ENCODE assay signal across 21 mouse cellular contexts in the genomic region with DNA sequence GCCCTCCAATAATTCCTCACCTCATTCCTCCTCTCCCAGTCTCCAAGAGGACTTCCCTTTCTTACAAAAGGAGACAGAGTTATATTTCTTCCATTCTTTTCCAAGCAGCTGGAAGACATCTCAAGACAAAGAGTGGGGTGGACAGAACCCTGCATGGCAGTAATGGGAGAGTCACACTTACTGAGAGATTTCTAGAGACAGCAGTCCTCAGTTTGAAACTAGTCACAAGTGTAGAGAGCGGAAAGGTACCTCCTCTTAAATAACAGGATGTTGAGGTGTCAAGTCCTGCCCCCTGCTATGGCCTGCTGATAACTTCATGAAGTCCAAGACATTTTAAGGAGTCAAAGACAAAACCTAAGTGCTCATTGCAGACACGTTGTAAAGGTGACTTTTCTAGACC.
DNase-seq lines count a peak whose midpoint lies in the region; ATAC-seq lines count a peak whose summit lies in the region.
"Had no signal": no experiment of that assay in that cellular context is flagged by ENCODE, and none has a peak within 500 bp of the region (broad histone marks: within the 10 kb centered on the region; RNA-seq: fewer than 3 reads in every experiment).

No protein-coding gene starts in this region.

- H3K27me3 ChIP-seq in kidney, embryonic 15.5 days = no peaks in the 10 kb centered on the region
- H3K27me3 ChIP-seq in limb, embryonic 11.5 days (ENCODE audit: control insufficient read depth, insufficient read depth, low read length) = no peaks in the 10 kb centered on the region
- H3K27me3 ChIP-seq: embryonic facial prominence, embryonic 12.5 days; forebrain, embryonic 13.5 days; forebrain, embryonic 15.5 days; Patski had no signal

- H3K27ac ChIP-seq in kidney, embryonic 15.5 days = no peak overlapping the region
- no peak overlapping the region for H3K27ac ChIP-seq in limb, embryonic 11.5 days (replicated peaks; ENCODE audit: low read depth, low read length)
- H3K27ac ChIP-seq: embryonic facial prominence, embryonic 10.5 days; embryonic facial prominence, embryonic 12.5 days; forebrain, embryonic 13.5 days; forebrain, embryonic 15.5 days had no signal

- H3K4me2 ChIP-seq in kidney, embryonic 15.5 days = no peak overlapping the region
- H3K4me2 ChIP-seq in limb, embryonic 11.5 days (ENCODE audit: low read depth, severe bottlenecking) = no peak overlapping the region
- H3K4me2 ChIP-seq: embryonic facial prominence, embryonic 12.5 days; forebrain, embryonic 13.5 days; forebrain, embryonic 15.5 days had no signal

- H3K4me1 ChIP-seq in kidney, embryonic 15.5 days = no peaks in the 10 kb centered on the region
- H3K4me1 ChIP-seq in limb, embryonic 11.5 days (ENCODE audit: control insufficient read depth, insufficient read depth, low read length) = no peaks in the 10 kb centered on the region
- H3K4me1 ChIP-seq: embryonic facial prominence, embryonic 10.5 days; embryonic facial prominence, embryonic 12.5 days; forebrain, embryonic 13.5 days; forebrain, embryonic 15.5 days had no signal

- no peak for DNase-seq in kidney, postnatal 14 days
- peak; percentile 36 for DNase-seq in forelimb bud, embryonic 11.5 days (ENCODE audit: low read depth, low spot score)
- DNase-seq in hindlimb bud, embryonic 11.5 days (ENCODE audit: extremely low spot score, low read depth, low spot score) = peak; percentile 20
- DNase-seq in limb, embryonic 11.5 days (ENCODE audit: low spot score) = peak; percentile 22
- DNase-seq in spleen, postnatal 10 days (ENCODE audit: low spot score in 2 of 2) = no peak
- DNase-seq in Muller cell, postnatal 12 days (ENCODE audit: inconsistent ontology term) = no peak
- DNase-seq: adrenal gland, adult 8-10 months; adrenal gland, postnatal 14 days; adrenal gland, postnatal 36 days; cerebellum, adult 11-12 months; cerebellum, adult 8-10 months; cerebellum, postnatal 10 days; cerebellum, postnatal 25 days; forebrain, postnatal 0 days had no signal

- WGBS in kidney, embryonic 15.5 days = 24% methylated on average over 2 of the region's 2 CpGs
- 26% methylated on average over 2 of the region's 2 CpGs for WGBS in limb, embryonic 11.5 days

- H3K4me3 ChIP-seq in kidney, embryonic 15.5 days (replicated peaks) = no peak overlapping the region
- H3K4me3 ChIP-seq in limb, embryonic 11.5 days (ENCODE audit: low read depth, low read length) = no peak overlapping the region
- H3K4me3 ChIP-seq: embryonic facial prominence, embryonic 10.5 days; embryonic facial prominence, embryonic 12.5 days; forebrain, embryonic 13.5 days; forebrain, embryonic 15.5 days had no signal

- ATAC-seq in kidney, embryonic 15.5 days (replicated peaks; ENCODE audit: low FRiP score) = peak; percentile 73
- no peak for ATAC-seq in limb, embryonic 11.5 days (ENCODE audit: insufficient number of reproducible peaks, low FRiP score, low TSS enrichment, low read depth)
- ATAC-seq: activated CD4-positive, CD25-positive, alpha-beta regulatory T cell, adult 4 months; forebrain, embryonic 13.5 days; forebrain, embryonic 15.5 days; forebrain, postnatal 0 days; Patski had no signal

- H3K9ac ChIP-seq in kidney, embryonic 15.5 days = no peak overlapping the region
- no peak overlapping the region for H3K9ac ChIP-seq in limb, embryonic 11.5 days (ENCODE audit: low read length)
- H3K9ac ChIP-seq: embryonic facial prominence, embryonic 12.5 days; forebrain, embryonic 13.5 days; forebrain, embryonic 15.5 days; forebrain, postnatal 0 days had no signal

- H3K36me3 ChIP-seq in kidney, embryonic 15.5 days = no peaks in the 10 kb centered on the region
- H3K36me3 ChIP-seq in limb, embryonic 11.5 days (ENCODE audit: control insufficient read depth, insufficient read depth, low read length) = no peaks in the 10 kb centered on the region
- H3K36me3 ChIP-seq: embryonic facial prominence, embryonic 10.5 days; embryonic facial prominence, embryonic 12.5 days; forebrain, embryonic 15.5 days had no signal

- H3K9me3 ChIP-seq in kidney, embryonic 15.5 days (replicated peaks) = no peaks in the 10 kb centered on the region
- no peaks in the 10 kb centered on the region for H3K9me3 ChIP-seq in limb, embryonic 11.5 days (ENCODE audit: control insufficient read depth, low read length)
- H3K9me3 ChIP-seq: embryonic facial prominence, embryonic 10.5 days; embryonic facial prominence, embryonic 12.5 days; forebrain, embryonic 13.5 days; forebrain, embryonic 15.5 days had no signal

Comparison
In these comparisons a context has a peak if more than half of its experiments do, and no peak if none do; other contexts are left out.
1. DNase-seq: peak in forelimb bud, embryonic 11.5 days (single experiment), hindlimb bud, embryonic 11.5 days (single experiment) and limb, embryonic 11.5 days (single experiment); none in kidney, postnatal 14 days (single experiment), spleen, postnatal 10 days (0 of 2) and Muller cell, postnatal 12 days (single experiment).